Mouse (Mus musculus): ENCODE measurements around the gene Lurap1l. TPM values are rescaled to one million over a fixed set of nuclear protein-coding genes. Genes with fewer than 3 reads are reported as not detected.

Gene Lurap1l
- polyA plus RNA-seq, 1 experiment from 2014 or later: 11.4 TPM

Small RNA genes lying within 50 kb of the gene (microRNA-seq; reads per million reads assigned to microRNA genes)
- gene Gm27452: not detected

Other genes with a start within 250 kb of the Lurap1l start
- gene Tyrp1, start 76.5 kb upstream of the Lurap1l start, polyA plus RNA-seq (2014; fragmentation: Nextera tagmentation; extraction: Ambion mirVana): 0.08 and 0.17 TPM in 2 replicates

All from hindbrain, embryonic 14.5 days (tissue).